Mouse (Mus musculus) left cerebral cortex, adult 6 months (tissue): ENCODE measurements around the gene Zc4h2. TPM values are rescaled to one million over a fixed set of nuclear protein-coding genes. Genes with fewer than 3 reads are reported as not detected.

Source experiments
- long read RNA-seq, 2 experiments: library from polyadenylated mRNA; unstranded; transcript quantifications; one replicate each; pipeline ENCODE4 v2.0.0; 2019 to 2020
- polyA plus RNA-seq: library from polyadenylated mRNA; unstranded; fragments of <200 nt; fragmentation: Nextera tagmentation; gene quantifications from 2 replicates; pipeline ENCODE4 v1.2.3, GENCODE M21; 2021

Gene Zc4h2
- 5.5 and 10.5 TPM in 2 replicates for polyA plus RNA-seq
- long read RNA-seq, experiment 1, transcript Zc4h2-201 (5 exons, 2,219 nt), result major isoform, 57 of 63 reads
- long read RNA-seq, experiment 1, partial matches to known transcripts, result 2 of 63 reads
- long read RNA-seq, experiment 1, other reads (novel, unspliced or antisense), result 4 of 63 reads
- long read RNA-seq, experiment 2, partial matches to known transcripts, result 4 of 6 reads
- long read RNA-seq, experiment 2, other reads (novel, unspliced or antisense), result 0 of 6 reads

GRCm38 (mm10) chrX:95657804-95658599, at the start of gene Zc4h2:
Gene Zc4h2 (minus strand): TSS chrX:95658509.

Other genes with a start within 250 kb of the Zc4h2 start
- 1.2 TPM in 2 replicates for gene Amer1, start 213.6 kb downstream of the Zc4h2 start, polyA plus RNA-seq
- not detected in 2 replicates for gene Asb12, start 100.5 kb downstream of the Zc4h2 start, polyA plus RNA-seq
- gene Pfn5, start 100.4 kb downstream of the Zc4h2 start, polyA plus RNA-seq, result not detected in 2 replicates
- 9.8 and 10.6 TPM in 2 replicates for gene Zc3h12b, start 53.2 kb upstream of the Zc4h2 start, polyA plus RNA-seq